Mouse (Mus musculus): Measurements from ENCODE around the gene Tpd52l1. TPM values are rescaled to one million over a fixed set of nuclear protein-coding genes. Genes with fewer than 3 reads are reported as not detected.

Tpd52l1 gene
- polyA plus RNA-seq (2017; shearing (Covaris generic)): not detected

GRCm38 (mm10) chr10:31445291-31446124 lies at the start of gene Tpd52l1:
Tpd52l1 (minus strand) TSS chr10:31445958.

GRCm38 (mm10) chr10:31312865-31313848 lies 132.6 kb downstream of the Tpd52l1 start, which contains the start of gene Hddc2:
Hddc2 (plus strand) TSS chr10:31313383.

Other genes starting within 250 kb of the Tpd52l1 start
- gene Hddc2, start 132.6 kb downstream of the Tpd52l1 start, polyA plus RNA-seq (2017; shearing (Covaris generic)): 56.9 TPM
- not detected for gene Rnf217, start 163.2 kb upstream of the Tpd52l1 start, polyA plus RNA-seq (2017; shearing (Covaris generic))